Mouse (Mus musculus): ENCODE results near the gene Tmem132d. TPM values are rescaled to one million over a fixed set of nuclear protein-coding genes. Genes with fewer than 3 reads are reported as not detected.

The Tmem132d gene
- polyA plus RNA-seq, 1 experiment, result 5.8 TPM

- DNase-seq (ENCODE audit: low read depth), result peak; percentile 26
- TF ChIP-seq POLR2A (IDR thresholded peaks at IDR 0.05; ENCODE audit: borderline replicate concordance, extremely low read depth, insufficient read depth, insufficient read length, poor library complexity, severe bottlenecking) (no peak), CTCF (IDR thresholded peaks at IDR 0.05; ENCODE audit: borderline replicate concordance, extremely low read depth, insufficient read depth, insufficient read length) (no peak)
Measured at GRCm38 (mm10) chr5:128146901-128147645, 285.8 kb downstream of the Tmem132d start.

GRCm38 (mm10) chr5:128144799-128145198 lies 288.1 kb downstream of the Tmem132d start:
- TF ChIP-seq CTCF (IDR thresholded peaks at IDR 0.05; ENCODE audit: borderline replicate concordance, extremely low read depth, insufficient read depth, insufficient read length) (no peak), POLR2A (IDR thresholded peaks at IDR 0.05; ENCODE audit: borderline replicate concordance, extremely low read depth, insufficient read depth, insufficient read length, poor library complexity, severe bottlenecking) (no peak)
- no peak for DNase-seq (ENCODE audit: low read depth)

GRCm38 (mm10) chr5:128136818-128137217 lies 296.1 kb downstream of the Tmem132d start:
- TF ChIP-seq CTCF (IDR thresholded peaks at IDR 0.05; ENCODE audit: borderline replicate concordance, extremely low read depth, insufficient read depth, insufficient read length) (no peak), POLR2A (IDR thresholded peaks at IDR 0.05; ENCODE audit: borderline replicate concordance, extremely low read depth, insufficient read depth, insufficient read length, poor library complexity, severe bottlenecking) (no peak)
- no peak for DNase-seq (ENCODE audit: low read depth)

GRCm38 (mm10) chr5:128122656-128123055 lies 310.2 kb downstream of the Tmem132d start:
- TF ChIP-seq POLR2A (IDR thresholded peaks at IDR 0.05; ENCODE audit: borderline replicate concordance, extremely low read depth, insufficient read depth, insufficient read length, poor library complexity, severe bottlenecking), result no peak
- no peak for TF ChIP-seq CTCF (IDR thresholded peaks at IDR 0.05; ENCODE audit: borderline replicate concordance, extremely low read depth, insufficient read depth, insufficient read length)
- DNase-seq (ENCODE audit: low read depth), result no peak

DNA sequence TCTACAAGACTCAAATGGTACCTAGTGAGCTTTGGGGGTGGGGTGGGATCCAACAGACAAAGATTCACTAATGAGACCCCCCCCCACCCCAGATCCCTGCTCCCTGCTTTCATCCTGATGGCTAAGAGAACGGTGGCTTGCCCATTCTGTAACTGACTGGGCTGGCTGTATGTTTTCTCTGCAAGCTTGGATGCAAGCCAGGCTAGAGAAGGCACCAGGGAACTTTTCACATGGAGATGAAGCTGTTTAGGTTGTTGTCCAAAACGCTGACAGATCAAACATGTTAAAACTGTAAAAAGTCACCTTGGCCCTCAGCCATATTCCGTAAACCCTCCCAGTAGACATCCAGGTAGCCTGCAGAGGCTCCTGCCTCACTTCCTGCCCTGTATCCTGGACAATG lies 313.7 kb downstream of the Tmem132d start:
- TF ChIP-seq CTCF (IDR thresholded peaks at IDR 0.05; ENCODE audit: borderline replicate concordance, extremely low read depth, insufficient read depth, insufficient read length), result no peak
- no peak for TF ChIP-seq POLR2A (IDR thresholded peaks at IDR 0.05; ENCODE audit: borderline replicate concordance, extremely low read depth, insufficient read depth, insufficient read length, poor library complexity, severe bottlenecking)
- DNase-seq (ENCODE audit: low read depth), result peak; percentile 46

DNA sequence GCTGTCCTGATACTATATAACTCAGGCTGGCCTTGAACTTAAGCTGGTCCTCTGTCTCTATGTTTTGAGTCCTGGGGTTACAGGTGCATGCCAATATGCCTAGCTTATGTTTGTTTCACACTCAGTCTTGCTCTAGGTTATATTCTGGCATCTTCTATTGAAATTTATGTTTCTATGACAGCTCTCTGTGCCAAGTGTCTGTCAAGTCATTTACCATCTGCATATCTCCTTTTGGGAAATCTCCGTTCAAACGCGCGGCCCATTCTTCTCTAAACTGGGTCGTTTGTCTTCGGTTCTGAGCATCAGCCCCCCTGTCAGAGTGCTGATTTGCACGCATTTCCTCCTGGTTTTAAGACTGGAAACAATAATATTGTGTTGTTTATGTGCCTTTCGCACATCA lies 319.8 kb downstream of the Tmem132d start:
- peak; percentile 72 for DNase-seq (ENCODE audit: low read depth)

DNA sequence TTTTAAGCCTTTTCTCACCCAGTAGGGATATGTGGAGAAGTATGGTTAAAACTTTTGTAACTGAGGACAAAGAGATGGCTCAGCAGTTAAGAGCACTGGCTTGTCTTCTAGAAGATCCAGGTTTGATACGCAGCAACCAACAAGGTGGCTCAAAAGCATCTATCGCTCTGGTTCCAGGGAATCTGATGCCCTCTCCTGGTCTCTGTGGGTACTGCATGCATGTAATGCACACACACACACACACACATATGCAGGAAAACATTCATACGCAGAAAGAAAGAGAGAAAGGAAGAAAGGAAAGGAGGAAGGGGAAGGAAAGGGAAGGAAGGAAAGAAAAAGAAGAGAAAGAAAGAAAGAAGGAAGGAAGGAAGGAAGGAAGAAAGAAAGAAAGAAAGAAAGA lies 320.4 kb downstream of the Tmem132d start:
- no peak for DNase-seq (ENCODE audit: low read depth)
- peak; percentile 29; the same call in 1 of the 2 replicates for TF ChIP-seq CTCF (IDR thresholded peaks at IDR 0.05; ENCODE audit: borderline replicate concordance, extremely low read depth, insufficient read depth, insufficient read length)
- no peak for TF ChIP-seq POLR2A (IDR thresholded peaks at IDR 0.05; ENCODE audit: borderline replicate concordance, extremely low read depth, insufficient read depth, insufficient read length, poor library complexity, severe bottlenecking)

More for the DNA sequence above, 319.8 kb downstream of the Tmem132d start:
- TF ChIP-seq CTCF (IDR thresholded peaks at IDR 0.05; ENCODE audit: borderline replicate concordance, extremely low read depth, insufficient read depth, insufficient read length), result no peak
- TF ChIP-seq POLR2A (IDR thresholded peaks at IDR 0.05; ENCODE audit: borderline replicate concordance, extremely low read depth, insufficient read depth, insufficient read length, poor library complexity, severe bottlenecking), result no peak

- TF ChIP-seq POLR2A (IDR thresholded peaks at IDR 0.05; ENCODE audit: borderline replicate concordance, extremely low read depth, insufficient read depth, insufficient read length, poor library complexity, severe bottlenecking), result no peak
- peak; percentile 48; the same call in 1 of the 2 replicates for TF ChIP-seq CTCF (IDR thresholded peaks at IDR 0.05; ENCODE audit: borderline replicate concordance, extremely low read depth, insufficient read depth, insufficient read length)
Measured at GRCm38 (mm10) chr5:128111664-128112063, 321.2 kb downstream of the Tmem132d start.

DNA sequence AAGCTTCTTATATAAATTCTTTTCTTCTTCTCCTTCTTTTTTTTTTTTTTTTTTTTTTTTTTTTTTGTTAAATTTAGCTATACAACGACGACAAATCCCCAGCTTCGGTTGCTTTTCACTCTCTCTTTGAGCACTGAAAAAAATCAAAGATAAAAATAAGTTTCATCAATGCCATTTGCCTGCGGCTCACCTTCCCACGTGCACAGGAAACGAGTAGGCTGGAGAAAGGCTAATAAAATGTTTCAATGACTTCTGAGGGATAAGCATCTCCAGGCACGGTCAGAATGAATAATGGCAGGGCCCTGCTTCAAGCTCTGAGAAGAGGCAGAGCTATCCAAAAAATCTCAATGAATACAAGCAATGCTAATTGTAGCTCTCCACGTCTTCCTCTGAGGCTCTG lies 330.3 kb downstream of the Tmem132d start:
- no peak for DNase-seq (ENCODE audit: low read depth)
- TF ChIP-seq CTCF (IDR thresholded peaks at IDR 0.05; ENCODE audit: borderline replicate concordance, extremely low read depth, insufficient read depth, insufficient read length), result no peak
- TF ChIP-seq POLR2A (IDR thresholded peaks at IDR 0.05; ENCODE audit: borderline replicate concordance, extremely low read depth, insufficient read depth, insufficient read length, poor library complexity, severe bottlenecking), result no peak

More at GRCm38 (mm10) chr5:128111664-128112063, 321.2 kb downstream of the Tmem132d start:
- no peak for DNase-seq (ENCODE audit: low read depth)

GRCm38 (mm10) chr5:128100331-128100730 lies 332.5 kb downstream of the Tmem132d start:
- TF ChIP-seq POLR2A (IDR thresholded peaks at IDR 0.05; ENCODE audit: borderline replicate concordance, extremely low read depth, insufficient read depth, insufficient read length, poor library complexity, severe bottlenecking), result no peak
- no peak for TF ChIP-seq CTCF (IDR thresholded peaks at IDR 0.05; ENCODE audit: borderline replicate concordance, extremely low read depth, insufficient read depth, insufficient read length)
- peak; percentile 58 for DNase-seq (ENCODE audit: low read depth)

GRCm38 (mm10) chr5:128099439-128099838 lies 333.4 kb downstream of the Tmem132d start:
- DNase-seq (ENCODE audit: low read depth), result no peak
- TF ChIP-seq POLR2A (IDR thresholded peaks at IDR 0.05; ENCODE audit: borderline replicate concordance, extremely low read depth, insufficient read depth, insufficient read length, poor library complexity, severe bottlenecking) (no peak), CTCF (IDR thresholded peaks at IDR 0.05; ENCODE audit: borderline replicate concordance, extremely low read depth, insufficient read depth, insufficient read length) (peak; percentile 40; the same call in 1 of the 2 replicates)

- no peak for TF ChIP-seq CTCF (IDR thresholded peaks at IDR 0.05; ENCODE audit: borderline replicate concordance, extremely low read depth, insufficient read depth, insufficient read length)
- no peak for TF ChIP-seq POLR2A (IDR thresholded peaks at IDR 0.05; ENCODE audit: borderline replicate concordance, extremely low read depth, insufficient read depth, insufficient read length, poor library complexity, severe bottlenecking)
- no peak for DNase-seq (ENCODE audit: low read depth)
Measured at GRCm38 (mm10) chr5:128090578-128090977, 342.3 kb downstream of the Tmem132d start.
